Mouse (Mus musculus) MEL (cell line): ENCODE measurements around the gene Prpf4b. TPM values are rescaled to one million over a fixed set of nuclear protein-coding genes. Genes with fewer than 3 reads are reported as not detected.

Experiments
- DNase-seq: peaks from one replicate; pipeline ENCODE4 v3.0.0; 2011; ENCODE audit warnings: low read depth, low spot score
- H3K27ac ChIP-seq: 2 replicates; pipeline ENCODE4 v1.5.1; 2012; ENCODE audit warnings: low read depth, mild to moderate bottlenecking, control low read depth, low read length, moderate library complexity; ENCODE audit not compliant: control insufficient read depth
- H3K27me3 ChIP-seq, 2 experiments: fragments of 150-350 bp in 1 of 2; sonication (generic) in 1 of 2; 2 replicates each; pipeline ENCODE4 v1.6.1; 2012; ENCODE audit warnings: low read length in 2 of 2, mild to moderate bottlenecking in 2 of 2, improper control_type of control experiment in 1 of 2, moderate library complexity in 1 of 2; ENCODE audit not compliant: insufficient read depth in 2 of 2, control insufficient read depth in 1 of 2
- H3K36me3 ChIP-seq, 2 experiments: 2 replicates each; pipeline ENCODE4 v1.6.1; 2012 to 2014; ENCODE audit warnings: low read length in 2 of 2, improper control_type of control experiment in 1 of 2, inconsistent platforms in 1 of 2, mild to moderate bottlenecking in 1 of 2; ENCODE audit not compliant: insufficient read depth in 2 of 2, control insufficient read depth in 1 of 2
- H3K4me1 ChIP-seq, 2 experiments: fragments of 150-350 bp in 1 of 2; sonication (generic) in 1 of 2; 2 replicates each; pipeline ENCODE4 v1.6.1; 2012; ENCODE audit warnings: low read length in 2 of 2, improper control_type of control experiment in 1 of 2, mild to moderate bottlenecking in 1 of 2; ENCODE audit not compliant: insufficient read depth in 2 of 2, control insufficient read depth in 1 of 2
- H3K4me3 ChIP-seq, 2 experiments: fragments of 150-350 bp in 1 of 2; sonication (generic) in 1 of 2; 2 replicates each; pipeline ENCODE4 v1.5.1; 2012; ENCODE audit warnings: low read depth in 2 of 2, low read length in 2 of 2, mild to moderate bottlenecking in 2 of 2, moderate library complexity in 2 of 2, control low read depth in 1 of 2, improper control_type of control experiment in 1 of 2; ENCODE audit not compliant: control insufficient read depth in 1 of 2, insufficient read depth in 1 of 2
- H3K79me2 ChIP-seq: 2 replicates; pipeline ENCODE4 v1.6.1; 2012; ENCODE audit warnings: mild to moderate bottlenecking, low read length, moderate library complexity; ENCODE audit not compliant: control insufficient read depth, poor library complexity, insufficient read depth
- H3K9ac ChIP-seq: 2 replicates; pipeline ENCODE4 v1.6.1; 2012; ENCODE audit warnings: low read depth, mild to moderate bottlenecking, control low read depth, low read length, moderate library complexity; ENCODE audit not compliant: control insufficient read depth, poor library complexity, severe bottlenecking
- H3K9me3 ChIP-seq: fragments of 150-350 bp; sonication (generic); replicated peaks from 2 replicates; pipeline ENCODE4 v1.6.1; 2012; ENCODE audit warnings: mild to moderate bottlenecking, low read length, improper control_type of control experiment, moderate library complexity; ENCODE audit not compliant: insufficient read depth
- CHD1 ChIP-seq: IDR thresholded peaks from 2 replicates; pipeline ENCODE4 v1.6.1; 2012; ENCODE audit warnings: low read depth, mild to moderate bottlenecking, inconsistent platforms, low read length, improper control_type of control experiment
- CHD2 ChIP-seq: IDR thresholded peaks from 2 replicates; pipeline ENCODE4 v1.6.1; 2011; ENCODE audit warnings: low read length, improper control_type of control experiment
- CTCF ChIP-seq, 3 experiments: IDR thresholded peaks in 2 of 3; conservative IDR thresholded peaks in 1 of 3; 2 replicates each; pipeline ENCODE4 v1.5.1; 2011 to 2012; ENCODE audit warnings: low read length in 3 of 3, low read depth in 2 of 3, mild to moderate bottlenecking in 2 of 3, improper control_type of control experiment in 1 of 3, inconsistent platforms in 1 of 3, mixed read lengths in 1 of 3, moderate library complexity in 1 of 3; ENCODE audit not compliant: control insufficient read depth in 1 of 3, insufficient read depth in 1 of 3, poor library complexity in 1 of 3, severe bottlenecking in 1 of 3
- ELF1 ChIP-seq: IDR thresholded peaks from 2 replicates; pipeline ENCODE4 v1.6.1; 2014; ENCODE audit warnings: low read depth, mild to moderate bottlenecking, inconsistent platforms, low read length, improper control_type of control experiment, moderate library complexity
- EP300 ChIP-seq, 2 experiments: IDR thresholded peaks; 2 replicates each; pipeline ENCODE4 v1.6.1; 2011; ENCODE audit warnings: improper control_type of control experiment in 2 of 2, low read length in 2 of 2, low read depth in 1 of 2, mild to moderate bottlenecking in 1 of 2
- ETS1 ChIP-seq: IDR thresholded peaks from 2 replicates; pipeline ENCODE4 v1.6.1; 2012; ENCODE audit warnings: low read depth, mild to moderate bottlenecking, inconsistent platforms, low read length, improper control_type of control experiment, moderate library complexity
- GABPA ChIP-seq: IDR thresholded peaks from 2 replicates; pipeline ENCODE4 v1.6.1; 2012; ENCODE audit warnings: low read depth, mild to moderate bottlenecking, inconsistent platforms, low read length, improper control_type of control experiment, moderate library complexity
- GATA1 ChIP-seq: IDR thresholded peaks from 2 replicates; pipeline ENCODE4 v1.6.1; 2011; ENCODE audit warnings: low read depth, low read length, improper control_type of control experiment
- JUND ChIP-seq: IDR thresholded peaks from 2 replicates; pipeline ENCODE4 v1.6.1; 2011; ENCODE audit warnings: low read depth, mild to moderate bottlenecking, improper control_type of control experiment, low read length
- MAX ChIP-seq: IDR thresholded peaks from 2 replicates; pipeline ENCODE4 v1.6.1; 2011; ENCODE audit warnings: low read length, improper control_type of control experiment
- MEF2A ChIP-seq: IDR thresholded peaks from 2 replicates; pipeline ENCODE4 v1.6.1; 2014; ENCODE audit warnings: low read depth, mild to moderate bottlenecking, inconsistent platforms, low read length, improper control_type of control experiment; ENCODE audit not compliant: poor library complexity, insufficient replicate concordance, severe bottlenecking; ENCODE audit errors: extremely low read depth
- MXI1 ChIP-seq: IDR thresholded peaks from 2 replicates; pipeline ENCODE4 v1.6.1; 2011; ENCODE audit warnings: mild to moderate bottlenecking, low read depth, low read length, improper control_type of control experiment
- MYB ChIP-seq: IDR thresholded peaks from 2 replicates; pipeline ENCODE4 v1.6.1; 2011; ENCODE audit warnings: mild to moderate bottlenecking, low read depth, low read length, improper control_type of control experiment
- POLR2A ChIP-seq, 2 experiments: IDR thresholded peaks; 2 replicates each; pipeline ENCODE4 v1.6.1; 2011 to 2012; ENCODE audit warnings: low read length in 2 of 2, mild to moderate bottlenecking in 2 of 2, control low read depth in 1 of 2, improper control_type of control experiment in 1 of 2, low read depth in 1 of 2, moderate library complexity in 1 of 2; ENCODE audit not compliant: control insufficient read depth in 1 of 2, insufficient read depth in 1 of 2, poor library complexity in 1 of 2
- POLR2AphosphoS2 ChIP-seq: IDR thresholded peaks from 2 replicates; pipeline ENCODE4 v1.6.1; 2011; ENCODE audit warnings: low read length, improper control_type of control experiment
- POLR2AphosphoS5 ChIP-seq: IDR thresholded peaks from 2 replicates; pipeline ENCODE4 v1.6.1; 2012; ENCODE audit warnings: low read depth, borderline replicate concordance, mild to moderate bottlenecking, inconsistent platforms, low read length, moderate library complexity, mixed read lengths
- RCOR1 ChIP-seq: IDR thresholded peaks from 2 replicates; pipeline ENCODE4 v1.6.1; 2012; ENCODE audit warnings: low read depth, mild to moderate bottlenecking, inconsistent platforms, low read length, improper control_type of control experiment
- SIN3A ChIP-seq: IDR thresholded peaks from 2 replicates; pipeline ENCODE4 v1.6.1; 2012; ENCODE audit warnings: low read length, improper control_type of control experiment, inconsistent platforms
- TAL1 ChIP-seq: IDR thresholded peaks from 2 replicates; pipeline ENCODE4 v1.6.1; 2012; ENCODE audit warnings: mild to moderate bottlenecking, inconsistent platforms, low read length, moderate library complexity, mixed read lengths
- TBP ChIP-seq: IDR thresholded peaks from 2 replicates; pipeline ENCODE4 v1.8.0; 2011; ENCODE audit warnings: low read depth, low read length, improper control_type of control experiment
- TCF12 ChIP-seq: IDR thresholded peaks from 2 replicates; pipeline ENCODE4 v1.6.1; 2014; ENCODE audit warnings: low read depth, mild to moderate bottlenecking, inconsistent platforms, low read length, improper control_type of control experiment, moderate library complexity
- UBTF ChIP-seq: IDR thresholded peaks from 2 replicates; pipeline ENCODE4 v1.6.1; 2012; ENCODE audit warnings: low read depth, mild to moderate bottlenecking, inconsistent platforms, low read length, improper control_type of control experiment, moderate library complexity, borderline replicate concordance; ENCODE audit not compliant: insufficient read depth
- ZKSCAN1 ChIP-seq: IDR thresholded peaks from 2 replicates; pipeline ENCODE4 v1.6.1; 2012; ENCODE audit warnings: low read depth, mild to moderate bottlenecking, inconsistent platforms, low read length, improper control_type of control experiment, moderate library complexity
- ZMIZ1 ChIP-seq: IDR thresholded peaks from 2 replicates; pipeline ENCODE4 v1.6.1; 2012; ENCODE audit warnings: low read depth, mild to moderate bottlenecking, inconsistent platforms, low read length, improper control_type of control experiment, moderate library complexity
- ZNF384 ChIP-seq: IDR thresholded peaks from 2 replicates; pipeline ENCODE4 v1.6.1; 2012; ENCODE audit warnings: low read depth, mild to moderate bottlenecking, inconsistent platforms, low read length, improper control_type of control experiment
- polyA plus RNA-seq, 2 experiments: library from polyadenylated mRNA; stranded (reverse) in 1 of 2; unstranded in 1 of 2; fragments of >175 nt in 1 of 2; fragments of >200 nt in 1 of 2; gene quantifications; 2 replicates each; pipeline versions ENCODE4 v1.2.1 to v1.2.4; 2012; ENCODE audit warnings: low replicate concordance in 2 of 2, low read depth in 1 of 2; ENCODE audit not compliant: insufficient read length in 2 of 2, insufficient read depth in 1 of 2, missing spikeins in 1 of 2
- total RNA-seq: library from RNA; depleted of rRNA; stranded (reverse); fragments of 300-350 nt; gene quantifications from 2 replicates; pipeline ENCODE4 v1.2.3, GENCODE M21; 2012

The Prpf4b gene
- total and polyA plus RNA-seq, 3 experiments: 74.9 to 88.6 TPM; not detected in 1

- peak overlapping the region; percentile 97 for H3K27ac ChIP-seq
- DNase-seq: peak; percentile 62
These were observed 1.4 kb downstream of the Prpf4b start for GRCm38 (mm10) chr13:34876481-34876880.

GRCm38 (mm10) chr13:34892871-34893270, 17.8 kb downstream of the Prpf4b start:
- Histone ChIP-seq H3K4me3 (no peak overlapping the region), H3K9me3 (no peaks in the 10 kb centered on the region), H3K9ac (no peak overlapping the region), H3K27ac (no peak overlapping the region), H3K27me3 (no peaks in the 10 kb centered on the region), H3K36me3 (peaks cover 0 to 67% of the 10 kb centered on the region in 2 experiments; a peak in 2 of 4 replicates), H3K79me2 (peaks cover 1% of the 10 kb centered on the region; the same call in 1 of the 2 replicates), H3K4me1 (no peaks in the 10 kb centered on the region)
- TF ChIP-seq POLR2A (IDR thresholded peaks at IDR 0.05; ENCODE audit: control insufficient read depth in 1 of 2, insufficient read depth in 1 of 2, low read depth in 1 of 2, low read length in 2 of 2, poor library complexity in 1 of 2) (no peak), JUND (no peak)
- no peak for DNase-seq

More at GRCm38 (mm10) chr13:34876481-34876880, 1.4 kb downstream of the Prpf4b start:
- peak in 1 of 2 experiments; percentile 61; a peak in 1 of 4 replicates for TF ChIP-seq EP300 (IDR thresholded peaks at IDR 0.05; ENCODE audit: low read depth in 1 of 2, low read length in 2 of 2)
- TF ChIP-seq CHD1: no peak
- no peak for TF ChIP-seq UBTF
- TF ChIP-seq CHD2: no peak
- no peak for TF ChIP-seq ZMIZ1
- no peak for TF ChIP-seq CTCF (IDR thresholded peaks at IDR 0.05 in 2 of 3, conservative IDR thresholded peaks at IDR 0.05 in 1 of 3; ENCODE audit: control insufficient read depth in 1 of 3, insufficient read depth in 1 of 3, low read depth in 2 of 3, low read length in 3 of 3, poor library complexity in 1 of 3, severe bottlenecking in 1 of 3)
- TF ChIP-seq GABPA: no peak
- no peak for TF ChIP-seq ZKSCAN1
- peak; percentile 72 for TF ChIP-seq SIN3A
- TF ChIP-seq ELF1: no peak
- TF ChIP-seq POLR2AphosphoS2: no peak
- TF ChIP-seq GATA1: peak; percentile 51; the same call in 1 of the 2 replicates
- TF ChIP-seq MXI1: peak; percentile 19; the same call in 1 of the 2 replicates
- TF ChIP-seq MAX: no peak
- peak; percentile 68 for TF ChIP-seq ETS1
- TF ChIP-seq MYB: no peak
- no peak for TF ChIP-seq MEF2A
- no peak for TF ChIP-seq JUND
- TF ChIP-seq RCOR1: no peak
- peak; percentile 69; the same call in 1 of the 2 replicates for TF ChIP-seq TCF12
- TF ChIP-seq TAL1: peak; percentile 31; the same call in 1 of the 2 replicates
- TF ChIP-seq TBP: no peak
- no peak for TF ChIP-seq ZNF384
- TF ChIP-seq POLR2AphosphoS5: no peak
- TF ChIP-seq POLR2A (IDR thresholded peaks at IDR 0.05; ENCODE audit: control insufficient read depth in 1 of 2, insufficient read depth in 1 of 2, low read depth in 1 of 2, low read length in 2 of 2, poor library complexity in 1 of 2): no peak
- peak overlapping the region; percentile 87 to 89 for H3K4me3 ChIP-seq
- peaks cover 4 to 24% of the 10 kb centered on the region in 2 experiments for H3K36me3 ChIP-seq
- H3K9me3 ChIP-seq: no peaks in the 10 kb centered on the region
- H3K4me1 ChIP-seq: peaks cover 0 to 10% of the 10 kb centered on the region in 2 experiments; a peak in 3 of 4 replicates
- H3K27me3 ChIP-seq: no peaks in the 10 kb centered on the region
- peaks cover 56% of the 10 kb centered on the region for H3K79me2 ChIP-seq
- peak overlapping the region; percentile 90 for H3K9ac ChIP-seq
